Mouse (Mus musculus): ENCODE data around the gene Gm19684.
"Not testable (repeated sequence)": the region's sequence is repeated elsewhere in the genome, so short reads cannot be mapped to it uniquely, and the experiment has no call there.

GRCm38 (mm10) chr17:36091933-36092332 is 29.5 kb upstream of the Gm19684 start:
- TF ChIP-seq GATA1 (IDR thresholded peaks at IDR 0.05; ENCODE audit: borderline replicate concordance, low read length); CTCF (IDR thresholded peaks at IDR 0.05; ENCODE audit: low read depth, low read length); GATA2 (IDR thresholded peaks at IDR 0.05; ENCODE audit: borderline replicate concordance, low read depth, low read length): not testable (repeated sequence)

All from G1E (cell line).